Mouse (Mus musculus) intestine, embryonic 14.5 days (tissue): Measurements from ENCODE around the gene Cpa1. TPM values are rescaled to one million over a fixed set of nuclear protein-coding genes. Genes with fewer than 3 reads are reported as not detected.

Experiments used
- ATAC-seq: fragments of 200-750 bp; cut with Nextera tagmentation; replicated peaks from 2 replicates; pipeline ENCODE4 v1.8.0; 2017; ENCODE audit warnings: low read depth, moderate number of reproducible peaks, moderate TSS enrichment, moderate library complexity; ENCODE audit not compliant: low FRiP score, low TSS enrichment
- DNase-seq: peaks from one replicate; pipeline ENCODE4 v3.0.0-alpha.2; 2018; ENCODE audit warnings: low spot score
- H3K27ac ChIP-seq: fragments of 300-500 bp; sonication (generic); 2 replicates; pipeline ENCODE4 v1.5.1; 2014; ENCODE audit warnings: low read depth, mild to moderate bottlenecking, control low read depth
- H3K27me3 ChIP-seq: fragments of 300-500 bp; sonication (generic); replicated peaks from 2 replicates; pipeline ENCODE4 v1.6.1; 2014; ENCODE audit warnings: low read length, control low read depth; ENCODE audit not compliant: control insufficient read depth, insufficient read depth
- H3K36me3 ChIP-seq: fragments of 300-500 bp; sonication (generic); 2 replicates; pipeline ENCODE4 v1.6.1; 2014; ENCODE audit warnings: low read length, control low read depth; ENCODE audit not compliant: control insufficient read depth, insufficient read depth
- H3K4me1 ChIP-seq: fragments of 300-500 bp; sonication (generic); replicated peaks from 2 replicates; pipeline ENCODE4 v1.6.1; 2014; ENCODE audit warnings: low read length, control low read depth, mixed read lengths; ENCODE audit not compliant: control insufficient read depth, insufficient read depth
- H3K4me2 ChIP-seq: fragments of 300-500 bp; sonication (generic); 2 replicates; pipeline ENCODE4 v1.6.1; 2014; ENCODE audit warnings: low read length
- H3K4me3 ChIP-seq: fragments of 300-500 bp; sonication (generic); 2 replicates; pipeline ENCODE4 v1.5.1; 2014; ENCODE audit warnings: low read depth, low read length, control low read depth, mixed read lengths
- H3K9ac ChIP-seq: fragments of 300-500 bp; sonication (generic); 2 replicates; pipeline ENCODE4 v1.6.1; 2014; ENCODE audit warnings: mild to moderate bottlenecking, low read length
- H3K9me3 ChIP-seq: fragments of 300-500 bp; sonication (generic); 2 replicates; pipeline ENCODE4 v1.6.1; 2016; ENCODE audit warnings: low read length, control low read depth; ENCODE audit not compliant: control insufficient read depth
- whole genome bisulfite sequencing: fragments of 180-500 bp; shearing (Covaris S2); extraction: QIAGEN DNeasy Blood & Tissue Kit; methylation state at CpG from one replicate; pipeline ENCODE4 v1.1.7; 2014; 5-methylcytosine and 5-hydroxymethylcytosine counted together
- polyA plus RNA-seq: library from polyadenylated mRNA; unstranded; fragments of >200 nt; fragmentation: Nextera tagmentation; extraction: Ambion mirVana; gene quantifications from 2 replicates; pipeline ENCODE4 v1.2.1, GENCODE M21; 2014

Gene Cpa1
- polyA plus RNA-seq, 1 experiment from 2014 or later = 167 TPM

DNA sequence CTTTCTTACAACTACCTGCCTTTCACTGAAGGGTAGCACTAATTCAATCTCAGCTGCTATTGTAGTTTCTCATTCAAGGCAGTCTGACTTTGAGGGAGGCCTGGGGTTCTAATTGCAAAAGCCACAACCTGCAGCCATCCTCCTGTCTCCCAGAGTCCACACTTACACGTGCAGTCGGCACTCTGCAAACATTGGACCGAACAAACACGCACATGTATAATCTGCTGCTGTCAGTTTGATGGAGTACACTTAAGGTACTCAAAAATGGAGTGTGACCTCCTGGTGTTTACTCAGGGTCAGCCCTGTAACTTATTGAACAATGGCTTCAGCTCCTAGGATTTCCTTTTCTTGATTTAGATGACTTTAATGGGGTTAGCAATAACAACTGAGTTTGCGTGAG, 40.5 kb downstream of the Cpa1 start:
- H3K9ac ChIP-seq = no peak overlapping the region
- no peak overlapping the region for H3K4me2 ChIP-seq
- 28% methylated on average over 5 of the region's 5 CpGs for WGBS
- H3K36me3 ChIP-seq = no peaks in the 10 kb centered on the region
- H3K27me3 ChIP-seq = no peaks in the 10 kb centered on the region
- H3K4me1 ChIP-seq = peaks cover 33% of the 10 kb centered on the region
- no peak overlapping the region for H3K4me3 ChIP-seq
- ATAC-seq = no peak
- no peaks in the 10 kb centered on the region for H3K9me3 ChIP-seq
- H3K27ac ChIP-seq = no peak overlapping the region
- DNase-seq = no peak

DNA sequence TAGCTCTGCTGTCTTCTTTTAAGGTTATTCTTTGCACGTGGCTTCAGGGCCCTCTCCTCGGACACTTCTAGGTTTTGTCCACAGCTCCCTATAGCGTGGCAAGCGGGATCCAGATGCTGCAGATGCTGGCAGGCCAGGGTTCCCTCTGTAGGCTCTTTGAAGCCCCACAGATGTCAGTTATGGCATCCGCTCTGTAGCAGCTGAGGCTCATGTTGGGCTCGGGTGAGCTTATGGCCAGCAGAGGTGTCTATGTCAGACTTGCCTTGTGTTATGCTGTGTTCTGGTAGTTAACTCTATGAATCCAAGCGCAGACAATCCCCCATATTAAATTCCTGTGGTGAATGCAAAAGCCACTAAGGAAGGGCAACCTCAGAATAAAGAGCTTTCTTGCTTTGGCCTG, 41.4 kb downstream of the Cpa1 start:
- Histone ChIP-seq H3K4me2 (no peak overlapping the region), H3K4me3 (no peak overlapping the region), H3K9me3 (no peaks in the 10 kb centered on the region), H3K27me3 (no peaks in the 10 kb centered on the region), H3K4me1 (peaks cover 24% of the 10 kb centered on the region), H3K27ac (no peak overlapping the region), H3K36me3 (no peaks in the 10 kb centered on the region), H3K9ac (no peak overlapping the region)
- WGBS = 66% methylated on average over 7 of the region's 7 CpGs
- DNase-seq (no peak), ATAC-seq (no peak)

GRCm38 (mm10) chr6:30681935-30682900, 43.2 kb downstream of the Cpa1 start:
- peak overlapping the region; percentile 93 for H3K27ac ChIP-seq
- peaks cover 20% of the 10 kb centered on the region for H3K4me1 ChIP-seq
- H3K9ac ChIP-seq = 0 out of 2 replicates have a peak overlapping the region, but pooled peaks have one; percentile 27
- H3K4me2 ChIP-seq = peak overlapping the region; percentile 25
- no peak overlapping the region for H3K4me3 ChIP-seq
- no peaks in the 10 kb centered on the region for H3K9me3 ChIP-seq
- 38% methylated on average over 13 of the region's 13 CpGs for WGBS
- H3K27me3 ChIP-seq = no peaks in the 10 kb centered on the region
- no peaks in the 10 kb centered on the region for H3K36me3 ChIP-seq
- DNase-seq (peak; percentile 66), ATAC-seq (peak; percentile 75; the same call in 1 of the 2 replicates)

GRCm38 (mm10) chr6:30684570-30684969, 45.6 kb downstream of the Cpa1 start:
- DNase-seq = no peak
- H3K4me1 ChIP-seq = peaks cover 17% of the 10 kb centered on the region
- H3K4me3 ChIP-seq = no peak overlapping the region
- no peak overlapping the region for H3K27ac ChIP-seq
- no peaks in the 10 kb centered on the region for H3K9me3 ChIP-seq
- H3K4me2 ChIP-seq = no peak overlapping the region
- no peak for ATAC-seq
- no peaks in the 10 kb centered on the region for H3K36me3 ChIP-seq
- 77% methylated on average over 1 of the region's 1 CpGs for WGBS
- no peak overlapping the region for H3K9ac ChIP-seq
- no peaks in the 10 kb centered on the region for H3K27me3 ChIP-seq

- H3K4me1 ChIP-seq = peaks cover 10% of the 10 kb centered on the region
- H3K36me3 ChIP-seq = no peaks in the 10 kb centered on the region
- DNase-seq (no peak), ATAC-seq (no peak)
- H3K9me3 ChIP-seq = no peaks in the 10 kb centered on the region
- WGBS = 89% methylated on average over 7 of the region's 7 CpGs
- H3K4me3 ChIP-seq = no peak overlapping the region
- H3K4me2 ChIP-seq = no peak overlapping the region
- no peak overlapping the region for H3K27ac ChIP-seq
- no peak overlapping the region for H3K9ac ChIP-seq
- H3K27me3 ChIP-seq = no peaks in the 10 kb centered on the region
These were observed 48.2 kb downstream of the Cpa1 start for GRCm38 (mm10) chr6:30687198-30687597.

GRCm38 (mm10) chr6:30692826-30693225, 53.8 kb downstream of the Cpa1 start:
- Histone ChIP-seq H3K27me3 (no peaks in the 10 kb centered on the region), H3K4me3 (peak overlapping the region; percentile 44), H3K9ac (peak overlapping the region; percentile 69), H3K4me1 (peaks cover 18% of the 10 kb centered on the region), H3K27ac (peak overlapping the region; percentile 91), H3K4me2 (peak overlapping the region; percentile 60), H3K36me3 (no peaks in the 10 kb centered on the region), H3K9me3 (no peaks in the 10 kb centered on the region)
- WGBS = 80% methylated on average over 5 of the region's 5 CpGs
- DNase-seq (no peak), ATAC-seq (no peak; the same call in 1 of the 2 replicates)

DNA sequence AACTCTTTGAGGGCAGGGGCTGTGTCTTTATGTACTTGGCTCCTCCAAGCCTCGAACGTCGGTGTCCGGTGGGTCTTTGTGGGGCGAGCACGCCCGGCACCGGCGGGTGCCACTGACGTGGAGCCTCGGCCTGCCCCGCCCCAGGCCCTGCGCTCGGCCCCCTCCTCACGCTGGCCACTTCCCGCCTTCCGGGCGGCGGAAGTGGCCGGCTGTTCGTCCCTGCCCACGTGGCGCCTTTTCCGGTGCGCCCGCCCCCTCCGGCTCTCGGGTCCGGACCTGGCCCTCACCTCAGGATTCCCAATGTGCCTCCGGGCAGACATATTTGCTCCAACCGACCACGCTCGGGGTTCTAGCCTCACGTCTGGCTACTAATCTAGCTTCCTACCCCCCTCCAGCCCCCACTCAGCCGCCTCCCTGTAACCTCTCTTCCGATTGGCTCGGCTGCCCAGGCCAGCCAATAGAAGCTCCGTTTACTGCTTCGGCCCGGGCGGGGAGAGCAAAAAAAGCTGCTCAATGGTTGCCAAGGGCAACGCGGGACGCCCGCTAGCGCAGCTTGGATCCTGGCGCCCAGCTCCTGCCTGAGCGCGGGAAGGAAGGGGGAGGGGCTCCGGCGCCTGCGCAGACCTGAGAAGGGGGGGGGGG, 54.5 kb downstream of the Cpa1 start, which contains the start of gene Cep41:
TSS of gene Cep41 (minus strand) at position 400 of the 642 bp plus-strand sequence.
- Histone ChIP-seq H3K4me1 (peaks cover 21% of the 10 kb centered on the region), H3K27me3 (no peaks in the 10 kb centered on the region), H3K36me3 (no peaks in the 10 kb centered on the region), H3K27ac (peak within 1 kb of the TSS; percentile 91), H3K9me3 (no peaks in the 10 kb centered on the region), H3K4me2 (peak within 1 kb of the TSS; percentile 60), H3K9ac (peak within 1 kb of the TSS; percentile 69), H3K4me3 (peak within 1 kb of the TSS; percentile 44)
- DNase-seq = peak; percentile 100
- WGBS = under 1% methylated on average over 46 of the region's 52 CpGs
- ATAC-seq = peak; percentile 98

DNA sequence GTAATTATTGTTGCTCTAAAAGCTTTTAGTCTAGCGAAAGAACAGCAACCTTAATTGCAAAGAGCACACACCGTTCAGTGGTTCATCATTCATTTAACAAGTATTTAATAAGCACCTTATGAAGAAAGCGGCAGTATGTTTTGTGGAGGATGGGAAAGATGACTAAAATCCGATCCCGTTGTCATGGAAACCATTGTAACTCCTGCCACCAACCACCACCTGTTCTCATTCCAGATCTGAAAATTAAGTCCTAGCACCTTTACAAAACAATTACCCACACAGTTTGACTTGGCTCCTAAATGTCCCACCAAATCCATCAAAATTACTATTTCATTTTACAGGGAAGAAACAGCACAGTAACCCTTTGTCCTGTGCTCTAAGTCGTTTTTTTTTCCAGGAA, 55.2 kb downstream of the Cpa1 start:
- H3K27me3 ChIP-seq = no peaks in the 10 kb centered on the region
- no peak for DNase-seq
- H3K36me3 ChIP-seq = no peaks in the 10 kb centered on the region
- H3K4me2 ChIP-seq = peak overlapping the region; percentile 60
- H3K4me3 ChIP-seq = no peak overlapping the region
- peak overlapping the region; percentile 27; the same call in 1 of the 2 replicates for H3K9ac ChIP-seq
- 42% methylated on average over 6 of the region's 6 CpGs for WGBS
- H3K9me3 ChIP-seq = no peaks in the 10 kb centered on the region
- ATAC-seq = no peak
- peak overlapping the region; percentile 91; the same call in 1 of the 2 replicates for H3K27ac ChIP-seq
- H3K4me1 ChIP-seq = peaks cover 21% of the 10 kb centered on the region
